Mouse (Mus musculus): ENCODE measurements around the gene Det1.
A peak's percentile ranks its signal among the peaks of the same experiment; 100 is the strongest.

Gene Det1

GRCm38 (mm10) chr7:78846737-78847434 lies at the start of gene Det1:
Gene Det1 (minus strand): TSS chr7:78847263.
- peak; percentile 98 for ATAC-seq (ENCODE audit: insufficient number of reproducible peaks, low FRiP score, low TSS enrichment)

DNA sequence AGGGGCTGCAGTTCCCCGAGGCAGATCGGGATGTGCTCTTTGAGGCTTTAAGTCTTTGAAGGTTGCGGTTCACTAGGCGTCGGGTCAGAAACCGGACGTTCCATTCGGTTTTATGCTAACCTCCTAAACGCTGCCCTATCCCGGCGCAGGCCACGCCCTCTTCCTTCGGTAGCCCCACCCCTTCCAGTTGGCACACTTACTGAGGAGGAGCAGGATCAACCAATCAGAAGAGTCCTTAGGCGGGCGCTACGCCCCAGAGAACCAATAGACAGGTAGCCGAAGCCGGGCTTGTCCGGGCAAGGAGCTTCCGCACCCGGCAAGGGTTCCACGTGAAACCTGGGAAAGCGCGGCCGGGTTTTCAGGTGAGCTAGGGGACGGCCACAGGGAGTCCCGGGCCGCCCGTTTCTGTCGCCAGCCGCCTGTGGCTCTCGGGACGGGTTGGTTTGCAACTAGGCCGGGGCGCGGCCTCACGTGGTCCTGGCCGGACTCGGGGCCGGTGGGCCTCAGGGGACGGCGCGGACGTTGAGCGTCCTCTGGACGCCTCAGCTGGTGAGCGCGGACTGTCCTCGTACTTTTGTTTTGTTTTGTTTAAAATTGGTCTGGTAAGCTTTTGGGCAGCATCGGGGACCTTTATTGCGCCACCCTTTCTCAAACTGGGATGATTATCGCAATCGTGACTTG lies 48.7 kb upstream of the Det1 start, which contains the start of gene Aen:
Aen (plus strand) TSS at position 202 of the 681 bp plus-strand sequence.
- peak; percentile 99 for ATAC-seq (ENCODE audit: insufficient number of reproducible peaks, low FRiP score, low TSS enrichment)

DNA sequence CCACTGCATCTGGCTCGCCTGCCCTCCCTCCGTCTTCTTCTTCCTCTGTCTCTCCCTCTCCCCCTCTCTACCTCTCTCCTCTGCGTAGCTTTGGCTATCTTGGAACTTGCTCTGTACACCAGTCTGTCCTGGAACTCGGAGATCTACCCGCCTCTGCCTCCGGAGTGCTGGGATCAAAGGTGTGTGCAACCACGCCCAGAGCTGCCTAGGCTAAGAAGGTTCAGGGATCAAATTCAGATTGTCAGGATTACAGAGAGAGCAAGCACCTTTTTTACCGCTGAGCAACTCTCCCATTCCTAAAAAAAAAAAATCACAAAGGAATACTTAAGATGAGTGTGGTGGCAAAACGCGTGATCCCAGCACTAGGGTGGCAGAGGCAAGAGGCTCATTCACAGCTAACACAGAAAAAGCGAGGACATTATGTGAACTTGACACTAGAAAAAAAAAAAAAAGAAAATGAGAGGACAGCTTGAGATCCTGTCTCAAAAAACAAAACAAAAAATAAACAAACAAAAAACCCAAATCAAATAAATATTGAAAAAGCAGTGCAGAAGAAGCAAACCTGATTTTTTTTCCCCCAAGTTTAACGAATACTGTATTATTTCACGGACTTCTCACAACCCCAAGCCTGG lies 48.1 kb upstream of the Det1 start:
- no peak for ATAC-seq (ENCODE audit: insufficient number of reproducible peaks, low FRiP score, low TSS enrichment)

DNA sequence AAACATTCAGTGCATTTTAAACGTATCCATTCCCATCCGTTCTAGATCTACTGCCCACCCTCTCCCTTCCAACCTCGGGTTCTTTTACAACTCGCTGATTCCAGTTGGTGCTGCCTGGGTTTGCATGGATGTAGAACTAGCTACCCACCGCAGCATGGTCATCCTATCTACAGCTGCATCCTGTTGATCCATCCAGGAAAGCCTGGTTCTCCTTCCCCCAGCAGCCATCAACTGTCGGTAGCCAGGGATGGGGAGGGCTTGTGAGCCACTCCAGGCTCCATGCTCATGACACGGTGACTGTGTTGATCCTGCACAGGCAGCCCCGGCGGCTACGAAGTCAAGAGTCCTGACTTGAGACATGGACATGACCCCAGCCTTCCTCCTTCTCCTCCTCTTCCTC lies 46.9 kb upstream of the Det1 start:
- no peak for ATAC-seq (ENCODE audit: insufficient number of reproducible peaks, low FRiP score, low TSS enrichment)

DNA sequence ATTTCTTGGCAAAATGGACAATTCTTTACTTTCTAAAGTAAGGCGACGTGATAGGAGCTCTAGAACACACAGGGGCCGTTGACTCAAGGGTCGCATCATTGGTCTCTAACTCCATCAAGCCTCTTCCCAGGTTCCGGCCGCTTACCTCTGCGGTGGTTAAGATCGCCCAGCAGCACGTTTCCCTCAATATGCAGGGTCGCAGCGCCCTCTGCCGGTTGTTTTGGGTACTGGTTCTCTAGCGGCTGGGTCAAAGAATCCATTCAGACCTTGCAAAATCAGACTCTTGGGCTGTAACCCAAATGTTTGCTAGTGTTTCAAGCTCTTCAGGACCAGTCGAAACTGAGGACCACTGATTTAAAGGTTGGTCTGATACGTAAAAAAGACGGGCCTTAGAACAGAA lies 43.6 kb upstream of the Det1 start:
- peak; percentile 54; the same call in 1 of the 2 replicates for ATAC-seq (ENCODE audit: insufficient number of reproducible peaks, low FRiP score, low TSS enrichment)

GRCm38 (mm10) chr7:78887431-78887842 lies 40.4 kb upstream of the Det1 start:
- ATAC-seq (ENCODE audit: insufficient number of reproducible peaks, low FRiP score, low TSS enrichment) = no peak

DNA sequence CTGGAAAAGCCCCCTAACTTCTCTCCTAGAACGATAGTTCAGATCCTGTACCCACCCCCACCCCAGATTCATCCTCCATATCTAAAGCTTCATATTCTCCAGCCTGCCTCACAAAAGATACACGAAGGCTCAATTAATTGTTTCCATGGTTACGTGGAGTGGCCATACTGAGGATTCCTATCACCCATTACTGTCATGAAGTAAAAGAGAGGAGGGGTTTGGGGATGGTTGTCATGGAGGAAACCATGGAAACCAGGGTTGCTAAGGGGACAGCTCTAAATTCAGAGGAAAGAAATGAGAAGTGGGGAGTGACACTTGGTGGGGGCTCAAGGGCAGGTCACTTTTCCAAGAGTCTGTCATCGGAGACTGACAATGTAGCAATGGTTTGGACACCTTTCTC lies 39.4 kb upstream of the Det1 start:
- ATAC-seq (ENCODE audit: insufficient number of reproducible peaks, low FRiP score, low TSS enrichment) = no peak

DNA sequence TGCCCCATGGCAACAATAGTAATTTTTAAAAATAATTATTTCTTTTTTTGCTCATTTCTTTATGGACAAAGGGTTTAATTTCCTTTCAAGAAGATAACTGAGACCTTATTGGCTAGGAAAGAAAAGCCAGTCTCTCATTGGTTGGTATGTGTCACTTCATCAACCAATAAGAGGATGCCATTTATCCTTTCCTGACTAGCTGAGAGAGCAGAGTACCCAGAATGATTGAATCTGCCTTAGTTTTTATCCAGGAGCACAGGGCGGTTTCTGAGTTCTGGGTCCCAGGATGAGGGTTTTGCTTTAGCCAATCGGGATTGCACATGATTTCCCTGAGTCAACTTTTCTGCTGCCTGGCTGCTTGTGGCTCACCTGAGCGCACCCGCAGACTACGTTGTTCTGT lies 38.3 kb upstream of the Det1 start:
- ATAC-seq (ENCODE audit: insufficient number of reproducible peaks, low FRiP score, low TSS enrichment) = no peak

DNA sequence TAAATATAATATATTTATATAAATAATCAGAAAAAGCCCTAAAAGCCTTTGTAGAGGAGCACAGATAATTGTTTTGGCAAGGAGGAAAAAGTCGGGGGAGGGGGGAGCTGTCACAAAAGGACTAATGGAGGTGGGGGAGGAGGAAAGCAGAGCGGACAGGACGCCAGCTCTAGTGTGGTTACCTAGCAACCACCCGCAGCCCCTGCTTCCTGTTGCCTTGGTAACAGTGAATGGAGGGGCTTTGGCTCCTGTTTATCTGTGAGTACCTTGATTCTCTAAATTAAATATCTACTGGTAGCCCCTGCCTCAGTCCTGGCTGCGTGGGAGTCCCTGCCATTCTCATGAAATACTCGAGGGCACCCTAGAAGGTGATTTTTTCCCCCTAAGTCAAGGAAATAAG lies 37.1 kb upstream of the Det1 start:
- no peak for ATAC-seq (ENCODE audit: insufficient number of reproducible peaks, low FRiP score, low TSS enrichment)

DNA sequence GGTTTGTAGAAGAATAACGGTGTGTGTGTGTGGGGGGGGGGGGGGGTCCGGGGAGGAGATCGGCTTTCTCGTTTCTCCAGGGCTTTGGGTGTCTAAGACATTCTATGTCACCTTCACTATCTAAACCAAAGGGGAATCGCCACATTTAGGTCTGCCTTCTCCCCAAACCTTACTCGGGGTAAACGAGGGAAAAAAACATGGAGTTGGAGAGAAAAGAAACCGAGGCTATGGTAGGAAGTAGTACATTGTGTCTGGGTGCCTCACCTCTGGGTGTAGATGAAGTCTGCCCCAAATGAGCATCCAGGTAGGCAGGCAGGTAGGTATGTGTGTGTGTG lies 36.6 kb upstream of the Det1 start:
- no peak for ATAC-seq (ENCODE audit: insufficient number of reproducible peaks, low FRiP score, low TSS enrichment)

GRCm38 (mm10) chr7:78883016-78883725 lies 36.1 kb upstream of the Det1 start:
- ATAC-seq (ENCODE audit: insufficient number of reproducible peaks, low FRiP score, low TSS enrichment) = no peak

GRCm38 (mm10) chr7:78882469-78882837 lies 35.4 kb upstream of the Det1 start:
- ATAC-seq (ENCODE audit: insufficient number of reproducible peaks, low FRiP score, low TSS enrichment) = no peak; the same call in 1 of the 2 replicates

GRCm38 (mm10) chr7:78881607-78882468 lies 34.8 kb upstream of the Det1 start:
- no peak for ATAC-seq (ENCODE audit: insufficient number of reproducible peaks, low FRiP score, low TSS enrichment)

GRCm38 (mm10) chr7:78872831-78873230 lies 25.8 kb upstream of the Det1 start:
- no peak for ATAC-seq (ENCODE audit: insufficient number of reproducible peaks, low FRiP score, low TSS enrichment)

GRCm38 (mm10) chr7:78872366-78872765 lies 25.3 kb upstream of the Det1 start:
- no peak for ATAC-seq (ENCODE audit: insufficient number of reproducible peaks, low FRiP score, low TSS enrichment)

GRCm38 (mm10) chr7:78868731-78869130 lies 21.7 kb upstream of the Det1 start:
- ATAC-seq (ENCODE audit: insufficient number of reproducible peaks, low FRiP score, low TSS enrichment) = no peak

DNA sequence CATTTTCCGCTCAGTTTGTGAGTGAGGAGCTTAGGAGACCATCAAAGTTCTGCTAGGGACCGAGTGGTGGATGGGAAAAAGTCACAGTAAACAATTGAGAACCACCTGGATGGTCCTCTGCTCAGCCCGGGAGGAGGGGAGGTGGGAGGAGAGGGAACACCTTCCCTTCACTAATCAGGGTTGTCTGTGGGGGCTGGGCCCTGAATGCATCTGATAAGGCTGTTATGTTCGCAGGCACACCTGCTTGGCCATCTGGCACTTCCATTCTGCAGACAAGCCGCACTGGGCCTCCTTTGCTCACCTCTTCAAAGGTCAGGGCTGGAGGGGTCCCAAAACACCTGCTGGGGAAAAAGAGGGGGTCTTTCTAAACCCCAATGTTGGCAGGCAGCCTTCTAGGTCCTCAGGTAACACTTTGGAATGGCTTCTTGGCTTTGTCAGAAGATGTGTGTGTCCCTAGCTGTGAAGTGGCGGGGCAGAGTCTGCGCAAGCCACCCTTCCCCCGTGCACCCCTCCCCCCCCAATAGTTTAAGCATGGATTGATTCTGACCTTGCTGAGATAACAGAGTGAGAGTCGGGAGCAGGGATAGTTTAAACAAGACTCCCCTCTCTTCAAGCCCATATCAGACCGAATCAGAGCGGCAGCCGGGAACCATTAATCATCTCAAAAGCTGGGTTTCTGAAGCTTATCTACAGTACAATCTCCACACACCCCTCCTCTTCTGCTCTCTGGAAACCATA lies 18.3 kb upstream of the Det1 start:
- no peak for ATAC-seq (ENCODE audit: insufficient number of reproducible peaks, low FRiP score, low TSS enrichment)

GRCm38 (mm10) chr7:78864446-78864802 lies 17.4 kb upstream of the Det1 start:
- ATAC-seq (ENCODE audit: insufficient number of reproducible peaks, low FRiP score, low TSS enrichment) = no peak

DNA sequence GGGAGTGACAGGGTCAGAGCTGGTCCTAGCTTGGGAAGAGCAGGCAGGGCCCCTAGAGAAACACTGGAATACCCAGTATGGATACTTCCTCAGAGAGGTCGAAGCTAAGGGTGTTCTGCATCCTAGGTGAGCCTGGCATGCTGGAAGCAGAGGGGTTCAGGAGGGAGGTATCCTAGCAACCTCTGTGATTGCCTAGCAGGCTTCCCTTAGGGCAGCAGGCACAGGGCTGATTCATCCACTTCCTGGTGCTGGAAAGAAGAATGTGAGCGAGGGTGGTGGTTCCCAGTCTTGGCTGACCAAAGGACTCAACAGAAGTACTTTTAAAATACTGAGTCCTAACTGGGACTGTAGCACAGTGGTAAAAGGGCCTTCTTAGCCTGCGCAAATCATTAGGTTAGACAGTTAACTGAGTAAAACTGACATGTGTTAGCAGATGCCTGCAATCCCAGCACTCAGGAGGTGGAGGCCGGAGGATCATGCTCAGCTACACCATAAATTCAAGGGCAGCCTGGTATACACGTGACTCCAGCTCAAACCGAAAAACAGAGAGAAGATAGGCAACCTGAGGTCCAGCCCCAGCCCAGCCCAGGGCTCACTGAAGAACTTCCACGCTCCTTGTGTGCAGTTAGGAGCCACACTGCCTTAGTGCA lies 16.9 kb upstream of the Det1 start:
- ATAC-seq (ENCODE audit: insufficient number of reproducible peaks, low FRiP score, low TSS enrichment) = no peak

All from cerebellum, adult (tissue).